In the genomic region with DNA sequence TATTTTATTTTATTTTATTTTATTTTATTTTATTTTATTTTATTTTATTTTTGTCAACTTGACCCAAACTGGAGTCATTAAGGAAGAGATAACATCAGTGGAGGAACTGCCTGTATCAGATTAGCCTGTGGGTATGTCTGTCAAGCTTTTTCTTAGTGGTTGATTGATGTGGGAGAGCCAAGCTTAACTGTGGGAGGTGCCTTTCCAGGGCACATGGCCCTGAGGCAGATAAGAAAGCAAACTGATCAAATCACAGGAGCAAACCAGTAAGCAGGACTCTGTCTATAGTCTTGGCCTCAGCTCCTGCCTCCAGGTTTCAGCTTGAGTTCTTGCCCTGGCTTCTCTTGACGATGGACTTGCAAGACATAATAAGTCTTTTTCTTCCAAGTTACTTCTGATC, we compare ENCODE assay signal across 18 mouse cellular contexts. TPM values are rescaled to one million over a fixed set of nuclear protein-coding genes. Genes with fewer than 3 reads are reported as not detected.
DNase-seq lines count a peak whose midpoint lies in the region; ATAC-seq and TF ChIP-seq lines count a peak whose summit lies in the region.
"Had no signal": no experiment of that assay in that cellular context is flagged by ENCODE, and none has a peak within 500 bp of the region (broad histone marks: within the 10 kb centered on the region; RNA-seq: fewer than 3 reads in every experiment).

No protein-coding gene starts in this region.

- no peak overlapping the region for H3K27ac ChIP-seq in intestine, embryonic 15.5 days
- H3K27ac ChIP-seq in intestine, embryonic 16.5 days (ENCODE audit: low read length) = no peak overlapping the region
- no peak overlapping the region for H3K27ac ChIP-seq in liver, embryonic 11.5 days (ENCODE audit: low read depth, low read length)
- no peak overlapping the region for H3K27ac ChIP-seq in forebrain, postnatal 0 days (ENCODE audit: low read depth, low read length)
- H3K27ac ChIP-seq: embryonic facial prominence, embryonic 13.5 days; forebrain, embryonic 12.5 days had no signal

- peak; percentile 62; the same call in 1 of the 2 replicates for ATAC-seq in intestine, embryonic 15.5 days
- ATAC-seq in intestine, embryonic 16.5 days = no peak; the same call in 1 of the 2 replicates
- peak; percentile 35 for ATAC-seq in activated CD4-positive, CD25-positive, alpha-beta regulatory T cell, adult 4 months
- peak; percentile 23 for ATAC-seq in inflammation-experienced regulatory T-cells, adult 6 months
- no peak for ATAC-seq in liver, embryonic 11.5 days (replicated peaks; ENCODE audit: low FRiP score)
- no peak for ATAC-seq in forebrain, postnatal 0 days
- ATAC-seq: Patski had no signal

- H3K9me3 ChIP-seq in intestine, embryonic 15.5 days = no peaks in the 10 kb centered on the region
- H3K9me3 ChIP-seq in intestine, embryonic 16.5 days (ENCODE audit: control insufficient read depth, low read length) = no peaks in the 10 kb centered on the region
- H3K9me3 ChIP-seq in liver, embryonic 11.5 days (ENCODE audit: control insufficient read depth, low read length) = no peaks in the 10 kb centered on the region
- no peaks in the 10 kb centered on the region for H3K9me3 ChIP-seq in forebrain, postnatal 0 days (ENCODE audit: low read length)
- H3K9me3 ChIP-seq: embryonic facial prominence, embryonic 13.5 days; forebrain, embryonic 12.5 days had no signal

- no peaks in the 10 kb centered on the region for H3K27me3 ChIP-seq in intestine, embryonic 15.5 days (replicated peaks)
- H3K27me3 ChIP-seq in intestine, embryonic 16.5 days (replicated peaks; ENCODE audit: control insufficient read depth, insufficient read depth, low read length) = no peaks in the 10 kb centered on the region
- no peaks in the 10 kb centered on the region for H3K27me3 ChIP-seq in liver, embryonic 11.5 days (replicated peaks; ENCODE audit: control insufficient read depth, insufficient read depth, low read length)
- no peaks in the 10 kb centered on the region for H3K27me3 ChIP-seq in forebrain, postnatal 0 days (ENCODE audit: insufficient read depth, low read length)
- H3K27me3 ChIP-seq: embryonic facial prominence, embryonic 13.5 days; Patski had no signal

- H3K4me2 ChIP-seq in intestine, embryonic 15.5 days (replicated peaks) = no peak overlapping the region
- H3K4me2 ChIP-seq in intestine, embryonic 16.5 days (ENCODE audit: low read depth, low read length) = no peak overlapping the region
- H3K4me2 ChIP-seq in liver, embryonic 11.5 days = no peak overlapping the region
- no peak overlapping the region for H3K4me2 ChIP-seq in forebrain, postnatal 0 days (ENCODE audit: low read depth)
- H3K4me2 ChIP-seq: embryonic facial prominence, embryonic 13.5 days; forebrain, embryonic 12.5 days; heart, embryonic 11.5 days; lung, embryonic 14.5 days had no signal

- H3K4me3 ChIP-seq in intestine, embryonic 15.5 days (replicated peaks) = no peak overlapping the region
- no peak overlapping the region for H3K4me3 ChIP-seq in intestine, embryonic 16.5 days (ENCODE audit: low read length)
- H3K4me3 ChIP-seq in liver, embryonic 11.5 days (ENCODE audit: low read depth, low read length) = no peak overlapping the region
- H3K4me3 ChIP-seq in forebrain, postnatal 0 days (ENCODE audit: low read depth, low read length) = no peak overlapping the region
- H3K4me3 ChIP-seq: embryonic facial prominence, embryonic 13.5 days; forebrain, embryonic 12.5 days had no signal

- no peaks in the 10 kb centered on the region for H3K4me1 ChIP-seq in intestine, embryonic 15.5 days (replicated peaks)
- peaks cover 3% of the 10 kb centered on the region; the same call in 1 of the 2 replicates for H3K4me1 ChIP-seq in intestine, embryonic 16.5 days (ENCODE audit: control insufficient read depth, insufficient read depth, low read length)
- peaks cover 10% of the 10 kb centered on the region for H3K4me1 ChIP-seq in liver, embryonic 11.5 days (replicated peaks; ENCODE audit: control insufficient read depth, insufficient read depth, low read length)
- H3K4me1 ChIP-seq in forebrain, postnatal 0 days (ENCODE audit: insufficient read depth) = no peaks in the 10 kb centered on the region
- H3K4me1 ChIP-seq: embryonic facial prominence, embryonic 13.5 days; forebrain, embryonic 12.5 days had no signal

- WGBS in intestine, embryonic 15.5 days = 51% methylated on average over 1 of the region's 1 CpGs
- 34% methylated on average over 1 of the region's 1 CpGs for WGBS in intestine, embryonic 16.5 days
- 24% methylated on average over 1 of the region's 1 CpGs for WGBS in liver, embryonic 11.5 days
- WGBS in forebrain, postnatal 0 days = 75% methylated on average over 1 of the region's 1 CpGs

- DNase-seq in 416B (ENCODE audit: low read depth) = peak; percentile 95
- DNase-seq in adrenal gland, postnatal 25 days = no peak
- no peak for DNase-seq in liver, embryonic 11.5 days (ENCODE audit: low spot score)
- no peak for DNase-seq in forebrain, postnatal 0 days
- DNase-seq: adrenal gland, adult 2 months; cerebellum, adult 9-11 months; heart, postnatal 36 days; kidney, adult 2 months; lung, embryonic 14.5 days; right cerebral cortex, adult 18-20 months had no signal

- H3K9ac ChIP-seq in intestine, embryonic 15.5 days = no peak overlapping the region
- H3K9ac ChIP-seq in intestine, embryonic 16.5 days (ENCODE audit: low read depth, low read length) = no peak overlapping the region
- no peak overlapping the region for H3K9ac ChIP-seq in liver, embryonic 11.5 days (ENCODE audit: low read depth, low read length)
- H3K9ac ChIP-seq in forebrain, postnatal 0 days = no peak overlapping the region
- H3K9ac ChIP-seq: embryonic facial prominence, embryonic 13.5 days; forebrain, embryonic 12.5 days; lung, embryonic 14.5 days had no signal

- H3K36me3 ChIP-seq in intestine, embryonic 15.5 days = no peaks in the 10 kb centered on the region
- no peaks in the 10 kb centered on the region for H3K36me3 ChIP-seq in intestine, embryonic 16.5 days (ENCODE audit: control insufficient read depth, insufficient read depth, low read length)
- no peaks in the 10 kb centered on the region for H3K36me3 ChIP-seq in liver, embryonic 11.5 days (ENCODE audit: control insufficient read depth, insufficient read depth, low read length)
- H3K36me3 ChIP-seq in forebrain, postnatal 0 days (ENCODE audit: insufficient read depth) = no peaks in the 10 kb centered on the region
- H3K36me3 ChIP-seq: embryonic facial prominence, embryonic 13.5 days; forebrain, embryonic 12.5 days had no signal

- no peak for TF ChIP-seq CTCF in forebrain, postnatal 0 days (IDR thresholded peaks at IDR 0.05; ENCODE audit: low read depth)

RNA-seq across cellular contexts. Expression of a gene that starts 6.4 kb away (rescaled TPM):
- 29.3 and 32.9 TPM in 2 replicates for polyA plus RNA-seq in intestine, embryonic 15.5 days (2015; fragmentation: Nextera tagmentation; extraction: Ambion mirVana)
- polyA plus RNA-seq in intestine, embryonic 16.5 days (2015; fragmentation: Nextera tagmentation; extraction: Ambion mirVana) = 18.3 and 21.8 TPM in 2 replicates
- polyA plus RNA-seq in activated CD4-positive, CD25-positive, alpha-beta regulatory T cell, adult 4 months (2017; shearing (Covaris generic)) = 10 to 100 TPM; 17.2 to 20.0 TPM
- 10 to 100 TPM; 17.6 to 25.3 (median 18.5) TPM for polyA plus RNA-seq in inflammation-experienced regulatory T-cells, adult 6 months (2017; shearing (Covaris generic))
- total RNA-seq in adrenal gland, postnatal 25 days (2021) = 39.8 and 46.6 TPM in 2 replicates
- polyA plus RNA-seq in liver, embryonic 11.5 days (2014; fragmentation: Nextera tagmentation; extraction: Ambion mirVana) = 38.2 and 40.0 TPM in 2 replicates
- 37.9 and 43.6 TPM in 2 replicates for total RNA-seq in forebrain, postnatal 0 days (2014; rRNA removed)
- polyA plus RNA-seq in forebrain, postnatal 0 days (2015; fragmentation: Nextera tagmentation; extraction: Ambion mirVana) = 6.4 and 12.6 TPM in 2 replicates

Comparison
In these comparisons a context has a peak if more than half of its experiments do, and no peak if none do; other contexts are left out.
1. ATAC-seq: peak in intestine, embryonic 15.5 days (single experiment), activated CD4-positive, CD25-positive, alpha-beta regulatory T cell, adult 4 months (single experiment) and inflammation-experienced regulatory T-cells, adult 6 months (single experiment); none in intestine, embryonic 16.5 days (single experiment), liver, embryonic 11.5 days (single experiment) and forebrain, postnatal 0 days (single experiment).